ENCODE assay signal across 10 mouse cellular contexts in the genomic region with DNA sequence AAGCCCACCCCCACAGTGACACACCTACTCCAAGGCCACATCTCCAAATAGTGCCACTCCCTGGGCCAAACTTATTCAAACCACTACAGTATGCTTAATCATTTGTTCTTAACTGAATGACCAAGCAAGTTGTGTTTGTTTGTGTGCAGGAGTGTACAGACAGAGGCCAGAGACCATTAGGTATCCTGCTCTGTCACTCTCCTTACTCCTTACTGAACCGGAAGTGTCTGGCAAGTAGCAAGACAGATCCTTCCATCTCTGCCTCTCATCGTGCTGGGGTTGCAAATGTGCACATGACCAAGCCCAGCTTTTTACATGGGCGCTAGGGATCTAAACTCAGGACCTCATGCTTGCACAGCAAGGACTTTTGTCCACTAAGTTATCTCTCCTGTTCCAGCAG. TPM values are rescaled to one million over a fixed set of nuclear protein-coding genes. Genes with fewer than 3 reads are reported as not detected.
DNase-seq lines count a peak whose midpoint lies in the region; ATAC-seq lines count a peak whose summit lies in the region.
"Had no signal": no experiment of that assay in that cellular context is flagged by ENCODE, and none has a peak within 500 bp of the region (broad histone marks: within the 10 kb centered on the region; RNA-seq: fewer than 3 reads in every experiment).

No protein-coding gene starts in this region.

- H3K9ac ChIP-seq in heart, embryonic 16.5 days (ENCODE audit: low read length): no peak overlapping the region

- peak overlapping the region; percentile 97 for H3K27ac ChIP-seq in heart, embryonic 16.5 days (ENCODE audit: low read length)
- peak overlapping the region; percentile 91; the same call in 1 of the 2 replicates for H3K27ac ChIP-seq in limb, embryonic 10.5 days

- no peaks in the 10 kb centered on the region for H3K27me3 ChIP-seq in heart, embryonic 16.5 days (ENCODE audit: control insufficient read depth, insufficient read depth, low read length)
- no peaks in the 10 kb centered on the region for H3K27me3 ChIP-seq in limb, embryonic 10.5 days (ENCODE audit: low read depth, poor library complexity, severe bottlenecking)

- H3K36me3 ChIP-seq in heart, embryonic 16.5 days (ENCODE audit: control insufficient read depth, insufficient read depth): 0 out of 2 replicates have a peak, but pooled peaks cover 4% of the 10 kb centered on the region
- H3K36me3 ChIP-seq in limb, embryonic 10.5 days: no peaks in the 10 kb centered on the region

- 58% methylated on average over 3 of the region's 3 CpGs for WGBS in heart, embryonic 16.5 days
- WGBS in limb, embryonic 10.5 days: 78% methylated on average over 3 of the region's 3 CpGs

- H3K4me1 ChIP-seq in heart, embryonic 16.5 days (ENCODE audit: control insufficient read depth, insufficient read depth, low read length): peaks cover 12% of the 10 kb centered on the region
- H3K4me1 ChIP-seq in limb, embryonic 10.5 days: peaks cover 11% of the 10 kb centered on the region

- H3K4me2 ChIP-seq in heart, embryonic 16.5 days (ENCODE audit: low read depth, low read length): peak overlapping the region; percentile 64; the same call in 1 of the 2 replicates

- DNase-seq in heart, adult 8-10 months (ENCODE audit: low spot score): no peak
- peak; percentile 33 for DNase-seq in 416B (ENCODE audit: low read depth)
- peak; percentile 39 for DNase-seq in NIH3T3 (ENCODE audit: low read depth)
- DNase-seq in limb, embryonic 10.5 days (ENCODE audit: low spot score): no peak
- DNase-seq in frontal cortex, postnatal 10 days (ENCODE audit: low spot score in 2 of 2): no peak
- DNase-seq in thymus, postnatal 14 days: no peak
- DNase-seq in c-Kit-positive CD71-positive TER-119-positive erythroid progenitor cells, embryonic 14.5 days (ENCODE audit: low spot score): no peak
- DNase-seq: lung, postnatal 36 days; thymus, postnatal 36 days had no signal

- no peak overlapping the region for H3K4me3 ChIP-seq in heart, embryonic 16.5 days (ENCODE audit: low read length)
- H3K4me3 ChIP-seq in limb, embryonic 10.5 days: no peak overlapping the region

- ATAC-seq in heart, embryonic 16.5 days (replicated peaks; ENCODE audit: extremely low read depth, insufficient read depth, low FRiP score): no peak

- H3K9me3 ChIP-seq in heart, embryonic 16.5 days (replicated peaks; ENCODE audit: control insufficient read depth, low read length): no peaks in the 10 kb centered on the region
- no peaks in the 10 kb centered on the region for H3K9me3 ChIP-seq in limb, embryonic 10.5 days (replicated peaks)

RNA-seq across cellular contexts. Expression of gene Slc35f5, which starts 1.1 kb away (rescaled TPM):
- polyA plus RNA-seq in heart, embryonic 16.5 days (2015; fragmentation: Nextera tagmentation; extraction: Ambion mirVana): 93.2 and 97.2 TPM in 2 replicates
- 100 to 1,000 TPM; 108 to 143 (median 127) TPM for total RNA-seq in heart, adult 8-10 months (2022)
- 18.2 and 25.3 TPM in 2 replicates for polyA plus RNA-seq in limb, embryonic 10.5 days (2016; fragmentation: Nextera tagmentation; extraction: Ambion mirVana)

Comparison
In these comparisons a context has a peak if more than half of its experiments do, and no peak if none do; other contexts are left out.
1. DNase-seq: peak in 416B (single experiment) and NIH3T3 (single experiment); none in heart, adult 8-10 months (single experiment), limb, embryonic 10.5 days (single experiment), frontal cortex, postnatal 10 days (0 of 2), thymus, postnatal 14 days (single experiment) and c-Kit-positive CD71-positive TER-119-positive erythroid progenitor cells, embryonic 14.5 days (single experiment).